Mouse (Mus musculus) inflammation-experienced regulatory T-cells, adult 6 months (primary cell): ENCODE results near the gene Rflnb. TPM values are rescaled to one million over a fixed set of nuclear protein-coding genes. Genes with fewer than 3 reads are reported as not detected.
"Not testable (repeated sequence)": the region's sequence is repeated elsewhere in the genome, so short reads cannot be mapped to it uniquely, and the experiment has no call there.

Experiments
- ATAC-seq: one replicate; pipeline ENCODE4 v1.8.0; 2017
- polyA plus RNA-seq, 3 experiments: library from polyadenylated mRNA; unstranded; fragments of 100-300 nt; shearing (Covaris generic); gene quantifications; one replicate each; pipeline ENCODE4 v1.2.1; 2017

Gene Rflnb
- polyA plus RNA-seq, 3 experiments from 2014 or later, result 7.9 to 25.3 (median 24.8) TPM

DNA sequence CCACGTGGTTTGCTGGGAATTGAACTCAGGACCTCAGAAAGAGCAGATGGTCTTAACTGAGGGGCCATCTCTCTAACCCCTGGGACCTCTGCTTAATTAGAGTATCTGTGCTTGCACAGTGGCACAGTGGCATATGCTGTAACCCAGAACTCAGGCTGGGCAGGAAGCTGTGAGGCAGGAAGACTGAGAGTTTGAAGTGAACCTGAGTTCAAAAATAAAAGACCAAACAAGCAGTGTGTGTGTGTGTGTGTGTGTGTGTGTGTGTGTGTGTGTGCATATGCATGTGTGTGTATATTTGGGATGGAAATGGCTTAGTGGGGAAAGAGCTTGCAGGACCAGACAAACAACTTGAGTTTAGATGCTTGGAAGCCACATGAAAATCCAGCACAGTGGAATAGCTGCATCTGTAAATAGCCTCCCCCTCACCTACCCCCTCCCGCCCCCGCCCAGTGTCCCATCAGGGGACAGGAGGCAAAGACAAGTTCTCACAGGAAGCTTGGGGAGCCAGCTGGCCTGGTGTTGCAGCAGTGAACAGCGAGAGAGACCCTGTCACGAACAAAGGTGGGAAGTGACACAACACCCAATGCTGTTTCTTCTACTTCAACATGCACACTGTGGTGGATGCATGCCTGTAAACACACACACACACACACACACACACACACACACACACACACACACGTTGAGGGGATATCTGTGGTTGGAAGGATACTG, 10.2 kb upstream of the Rflnb start:
- no peak for ATAC-seq

DNA sequence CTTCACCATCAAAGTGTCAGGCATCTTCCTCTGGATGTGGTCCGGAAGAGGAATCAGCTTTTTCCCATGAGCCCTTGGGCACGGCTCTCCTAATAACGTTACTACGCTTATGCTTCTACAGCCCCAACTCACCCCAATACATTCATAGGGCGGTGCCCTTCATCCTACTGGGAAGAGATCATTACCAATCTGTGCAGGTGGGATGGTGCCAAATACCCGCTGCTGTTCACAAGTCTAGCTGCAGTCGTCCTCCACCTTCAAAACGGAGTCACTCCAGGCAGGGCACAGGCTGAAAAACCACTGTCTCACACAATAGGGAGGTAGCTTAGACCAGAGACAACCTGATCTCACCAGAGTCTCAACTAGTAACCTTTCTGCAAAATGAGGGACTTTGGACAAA, 7.6 kb upstream of the Rflnb start:
- no peak for ATAC-seq

DNA sequence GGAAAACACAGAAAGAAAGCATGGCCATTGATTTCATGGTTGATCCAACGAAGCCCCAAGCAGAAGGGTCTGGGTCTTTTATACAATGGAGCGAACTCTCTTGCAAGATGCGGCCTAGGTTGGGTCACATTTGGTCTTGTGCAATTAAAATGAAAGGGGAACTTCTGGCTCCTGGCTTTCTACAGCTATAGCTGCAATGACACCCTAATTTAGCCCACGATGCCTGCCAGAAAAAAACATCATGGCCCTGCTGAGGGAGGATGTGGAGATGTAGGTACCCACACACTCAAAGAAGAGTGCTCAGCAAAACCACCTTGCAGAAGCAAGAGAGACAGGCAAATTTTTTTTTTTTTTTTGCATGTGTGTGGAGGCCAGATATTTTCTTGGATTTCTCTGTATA, 6.3 kb upstream of the Rflnb start:
- no peak for ATAC-seq

DNA sequence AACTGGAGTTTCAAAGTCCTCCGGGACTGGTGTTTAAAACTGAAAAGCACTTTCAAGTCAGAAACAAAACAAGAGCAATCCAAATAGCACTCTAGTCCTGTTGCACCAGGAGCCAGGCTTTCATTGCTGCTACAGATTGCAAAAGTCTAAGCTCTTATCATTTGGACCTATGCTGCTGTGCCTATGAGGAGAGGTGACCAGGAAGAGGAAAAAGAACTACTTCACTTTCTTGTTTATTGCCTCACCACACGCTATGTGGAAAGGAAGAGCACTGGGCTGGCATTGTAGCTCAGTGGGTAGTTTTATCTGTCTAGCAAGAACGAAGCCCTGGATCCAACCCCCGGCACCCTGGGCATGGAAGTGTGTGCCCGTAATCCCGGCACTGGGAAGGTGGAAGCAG, 5.8 kb upstream of the Rflnb start:
- ATAC-seq, result no peak

DNA sequence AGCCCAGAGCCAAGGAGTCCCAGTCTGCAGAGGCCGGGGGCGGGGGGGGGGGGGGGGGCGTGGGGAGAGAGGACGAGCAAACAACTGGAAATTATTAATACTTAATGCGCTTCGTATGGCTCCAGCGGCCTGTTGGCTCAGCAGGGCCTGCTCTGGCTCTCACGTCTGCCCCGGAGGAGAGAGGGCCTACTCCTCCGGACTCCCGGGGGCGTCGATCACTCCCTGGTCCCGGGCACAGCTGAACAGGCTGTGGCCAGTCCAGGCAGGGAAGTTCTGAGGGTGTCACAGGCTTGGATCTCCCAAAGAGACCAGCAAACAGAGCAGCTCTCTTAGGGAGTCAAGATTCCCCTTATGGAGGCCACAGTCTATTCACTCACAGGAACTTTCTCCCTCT, 487 bp upstream of the Rflnb start:
- no peak for ATAC-seq

DNA sequence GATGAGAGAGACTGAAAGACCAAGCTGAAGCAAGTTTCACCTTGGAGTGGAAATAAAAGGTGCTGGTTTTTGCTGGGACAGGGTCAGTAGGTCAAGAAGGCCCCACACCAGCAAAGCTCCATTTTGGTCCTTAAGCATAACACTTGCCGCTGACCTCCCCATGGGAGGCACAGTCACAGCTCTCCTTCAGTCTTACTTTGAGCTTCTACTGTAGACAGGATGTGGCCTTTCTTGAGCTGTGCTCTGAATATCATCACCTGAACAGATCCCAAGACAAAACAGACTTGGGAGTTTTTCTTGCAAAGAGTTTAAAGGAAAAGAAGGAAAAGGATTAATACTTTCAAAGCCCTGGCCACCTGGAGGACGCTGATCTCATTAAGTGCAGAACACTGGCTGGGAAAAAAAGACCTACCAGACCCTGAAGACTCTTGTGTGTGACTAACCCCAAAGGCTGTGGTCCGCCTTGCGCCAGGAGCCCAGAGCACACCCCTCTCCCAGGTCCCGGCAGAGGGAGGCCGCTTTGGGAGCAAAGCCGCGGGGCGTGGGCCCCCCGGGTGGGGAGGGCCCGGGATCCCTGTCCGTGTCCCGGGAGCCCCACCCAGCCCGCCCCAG, 949 bp downstream of the Rflnb start:
- ATAC-seq, result peak; percentile 69

DNA sequence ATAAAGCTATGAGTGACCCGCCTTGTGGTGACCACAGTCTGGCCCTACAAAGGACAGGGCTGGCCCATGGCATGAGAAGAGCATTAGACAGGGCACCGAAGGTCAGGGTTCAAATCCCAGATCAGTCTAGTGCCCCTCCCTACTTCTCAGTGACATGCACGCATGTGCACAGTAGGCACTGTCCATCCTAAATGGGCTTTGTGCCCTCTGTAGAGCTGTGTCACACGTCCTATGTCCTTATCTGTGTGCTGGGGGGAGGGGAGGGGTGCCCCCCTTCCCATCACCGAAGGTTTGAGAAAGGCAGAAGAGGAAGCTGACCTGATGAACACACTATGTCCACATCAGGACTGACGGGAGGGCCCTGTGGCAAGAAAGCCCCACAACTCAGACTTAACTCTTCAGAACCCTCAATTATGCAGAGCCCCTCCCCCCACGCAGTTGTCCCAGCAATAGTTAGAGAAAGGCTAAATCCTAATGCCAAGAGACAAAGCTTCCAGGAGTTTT, 2.5 kb downstream of the Rflnb start:
- no peak for ATAC-seq

DNA sequence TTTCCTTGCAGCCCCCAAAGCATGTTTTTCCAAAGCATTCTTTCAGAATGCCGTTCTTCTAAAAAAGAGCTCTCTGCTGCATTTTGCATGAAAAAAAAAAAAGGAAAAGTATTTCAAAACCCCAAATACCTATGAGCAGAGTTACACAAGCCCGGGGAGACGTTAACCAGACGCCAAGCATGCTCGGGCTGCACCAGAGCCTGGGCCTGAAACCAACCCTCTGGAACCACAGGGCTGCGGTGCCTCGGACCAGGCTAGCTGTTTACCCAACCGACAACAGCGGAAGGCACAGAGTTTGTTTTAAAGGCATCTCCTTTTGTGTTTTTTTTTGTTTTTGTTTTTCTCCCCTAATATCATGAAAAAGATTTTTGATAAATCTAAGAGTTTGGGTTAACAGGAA, 6.7 kb downstream of the Rflnb start:
- ATAC-seq, result no peak

DNA sequence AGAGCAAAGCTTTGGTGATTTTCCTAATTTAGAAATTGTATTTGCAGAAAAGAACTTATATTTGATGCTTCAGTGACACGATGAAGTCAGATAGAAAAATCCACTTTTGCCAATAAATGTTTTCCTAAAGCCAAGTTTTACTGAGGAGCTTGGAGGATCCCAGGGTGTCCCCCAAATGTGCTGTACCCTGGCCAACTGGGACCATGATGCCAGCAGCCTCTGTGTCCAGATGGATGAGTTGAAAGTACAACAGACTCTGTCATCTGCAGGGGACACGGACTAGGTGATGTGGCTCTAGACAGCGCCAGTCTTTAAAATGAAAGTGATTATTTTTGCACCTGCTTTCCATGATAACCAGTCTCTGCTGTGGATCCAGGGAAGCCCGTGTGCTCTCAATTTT, 7.7 kb downstream of the Rflnb start:
- no peak for ATAC-seq

DNA sequence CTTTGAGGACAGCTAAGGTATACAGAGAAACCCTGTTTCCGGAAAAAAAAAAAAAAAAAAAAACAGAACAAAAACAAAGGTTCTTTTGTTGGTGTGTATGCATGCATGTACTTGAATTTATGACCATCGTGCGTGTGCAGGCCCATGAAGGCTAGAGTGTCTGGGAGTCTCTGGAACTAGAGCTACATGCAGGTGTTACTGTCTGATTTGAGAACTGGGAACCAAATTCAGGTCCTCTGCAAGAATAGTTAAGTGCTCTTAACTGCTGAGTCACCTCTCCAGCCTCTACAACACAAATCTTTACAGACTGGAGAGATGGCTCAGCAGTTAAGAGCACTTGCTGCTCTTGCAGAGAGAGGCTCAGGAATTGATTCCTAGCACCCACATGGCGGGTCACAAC, 11.8 kb downstream of the Rflnb start:
- ATAC-seq, result no peak

DNA sequence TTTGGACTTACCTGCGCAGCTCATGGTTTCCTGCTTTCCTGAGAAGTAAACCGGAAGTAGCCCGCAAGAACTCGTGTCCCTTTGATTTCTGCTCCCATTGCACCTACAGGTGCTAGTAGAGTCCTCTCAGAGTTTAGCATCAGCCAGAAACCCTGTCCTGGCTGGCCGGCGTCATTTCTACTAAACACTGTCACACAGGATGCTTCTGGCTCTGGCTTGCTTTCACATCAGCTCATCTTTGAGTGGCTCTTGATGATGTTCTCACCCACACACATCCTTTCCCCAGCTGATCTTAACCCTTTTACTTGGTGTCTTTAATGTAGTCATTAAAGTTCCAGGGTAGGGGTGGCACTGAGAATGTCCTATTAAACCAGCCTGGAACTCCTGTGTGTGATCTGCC, 12.3 kb downstream of the Rflnb start:
- ATAC-seq, result peak; percentile 90

DNA sequence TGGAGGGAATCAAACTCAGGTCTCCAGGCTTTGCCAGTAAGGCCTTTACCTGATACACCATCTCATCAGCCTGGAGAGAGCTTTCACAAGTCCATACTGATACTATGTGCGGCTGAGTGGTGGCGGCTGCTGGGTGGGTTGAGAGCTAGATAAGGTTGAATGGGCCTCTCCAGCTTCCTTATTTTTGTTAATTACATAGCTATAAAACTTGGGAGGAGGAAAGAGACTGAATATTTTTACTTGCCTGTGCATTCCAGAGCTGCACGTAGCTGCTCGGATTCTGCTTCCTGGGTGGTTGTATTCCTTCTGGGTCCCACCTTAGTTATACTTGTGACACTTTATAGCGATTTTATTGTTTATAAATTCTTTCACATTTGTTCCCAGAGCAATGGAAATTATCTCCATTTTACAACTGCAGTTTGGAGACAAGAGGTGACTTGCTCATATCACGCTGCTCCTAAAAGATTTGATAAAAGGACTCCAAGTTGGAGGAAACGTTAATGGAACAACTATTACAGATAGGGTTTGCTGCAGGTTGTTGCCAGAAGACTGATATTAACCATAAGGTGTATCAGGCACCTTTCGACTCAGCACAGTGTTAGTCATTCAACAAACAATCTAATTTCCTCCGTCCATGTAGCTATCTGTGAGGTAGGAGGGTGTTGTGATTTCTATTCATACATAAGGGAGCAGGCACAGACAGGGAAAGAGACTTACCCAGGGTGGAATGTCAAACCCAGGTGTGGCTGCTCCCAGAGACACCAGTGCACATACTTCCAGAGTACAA, 16.6 kb downstream of the Rflnb start:
- no peak for ATAC-seq

DNA sequence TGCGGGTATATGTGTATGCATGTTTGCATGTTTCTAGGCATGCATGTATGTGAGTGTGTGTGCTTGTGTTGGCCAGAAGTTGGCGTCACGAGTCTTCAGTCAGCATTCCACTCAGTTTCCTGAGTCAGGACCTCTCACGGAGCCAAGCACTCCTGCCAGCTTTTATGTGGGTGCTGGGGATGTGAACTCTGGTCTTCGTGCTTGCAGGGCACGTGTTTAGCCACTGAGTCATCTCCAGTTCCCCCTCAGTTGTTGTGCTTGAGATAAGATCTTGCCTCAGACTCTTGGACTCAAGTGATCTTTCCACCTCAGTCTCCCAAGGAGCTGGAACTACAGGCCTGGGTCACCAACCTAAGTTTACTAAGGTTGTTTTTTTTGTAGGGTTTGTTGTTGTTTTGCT, 18.5 kb downstream of the Rflnb start:
- ATAC-seq, result no peak

DNA sequence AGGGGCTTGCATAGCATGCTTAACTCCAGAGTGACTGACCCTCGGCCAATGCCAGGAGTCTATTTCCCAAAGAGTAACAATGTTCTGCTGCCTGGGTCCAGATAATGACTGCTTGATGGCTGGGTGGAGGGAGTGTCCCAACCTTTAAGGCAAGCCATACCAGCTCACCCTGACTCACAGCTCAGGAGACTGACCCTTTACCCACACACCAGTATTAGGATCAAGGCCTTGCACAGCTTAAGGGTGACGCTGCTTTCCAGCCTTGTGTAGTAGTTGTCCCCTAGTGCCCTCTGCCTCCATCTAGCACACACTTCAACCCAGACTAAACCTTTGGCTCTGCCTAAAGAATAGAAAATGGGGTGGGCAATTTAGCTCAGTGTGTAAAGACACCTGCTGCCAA, 19.4 kb downstream of the Rflnb start:
- no peak for ATAC-seq

DNA sequence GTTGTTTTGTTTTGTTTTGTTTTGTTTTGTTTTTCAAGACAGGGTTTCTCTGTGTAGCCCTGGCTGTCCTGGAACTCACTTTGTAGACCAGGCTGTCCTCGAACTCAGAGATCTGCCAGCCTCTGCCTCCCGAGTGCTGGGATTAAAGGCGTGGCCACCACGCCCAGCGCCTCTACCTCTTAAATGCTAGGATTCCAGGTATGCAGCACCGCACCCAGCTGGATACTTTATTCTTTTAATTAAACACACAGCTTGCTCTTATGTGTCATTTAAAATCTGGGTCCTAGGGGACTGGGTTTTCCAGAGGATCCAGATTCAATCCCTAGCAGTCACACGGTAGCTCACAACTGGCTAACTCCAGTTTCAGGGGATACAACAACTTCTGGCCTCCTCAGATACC, 23.3 kb downstream of the Rflnb start:
- ATAC-seq, result not testable (repeated sequence)

DNA sequence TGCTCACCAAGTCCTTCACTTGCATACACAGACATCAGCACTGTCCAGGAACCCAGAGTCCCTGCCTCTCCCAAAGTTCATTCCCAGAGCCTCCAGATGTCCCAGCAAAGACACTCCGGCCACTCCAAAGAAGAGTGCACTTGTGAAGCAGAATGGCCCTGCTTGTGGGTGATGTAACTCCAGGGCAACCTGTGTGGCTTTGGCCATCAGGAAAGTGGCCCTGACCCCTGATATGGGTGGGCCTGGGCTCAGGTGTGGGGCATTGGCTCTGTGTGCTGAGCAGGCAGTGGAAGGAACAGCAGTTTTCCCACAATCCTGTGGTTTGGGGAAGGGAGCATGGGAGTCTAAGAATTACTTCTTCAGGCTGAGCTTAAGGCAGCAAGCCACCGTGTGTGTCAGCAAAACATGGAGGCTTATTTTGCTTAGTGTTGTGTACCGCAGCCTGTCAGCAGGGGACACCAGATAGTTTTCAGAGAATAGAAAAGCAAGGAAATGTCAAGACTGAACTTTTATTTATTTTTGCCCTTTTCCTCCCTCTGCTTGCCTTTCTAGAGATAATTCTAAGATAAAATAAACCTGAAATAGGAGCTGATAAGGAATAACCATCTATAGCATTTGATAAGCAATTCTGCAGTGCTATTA, 26.2 kb downstream of the Rflnb start:
- no peak for ATAC-seq

DNA sequence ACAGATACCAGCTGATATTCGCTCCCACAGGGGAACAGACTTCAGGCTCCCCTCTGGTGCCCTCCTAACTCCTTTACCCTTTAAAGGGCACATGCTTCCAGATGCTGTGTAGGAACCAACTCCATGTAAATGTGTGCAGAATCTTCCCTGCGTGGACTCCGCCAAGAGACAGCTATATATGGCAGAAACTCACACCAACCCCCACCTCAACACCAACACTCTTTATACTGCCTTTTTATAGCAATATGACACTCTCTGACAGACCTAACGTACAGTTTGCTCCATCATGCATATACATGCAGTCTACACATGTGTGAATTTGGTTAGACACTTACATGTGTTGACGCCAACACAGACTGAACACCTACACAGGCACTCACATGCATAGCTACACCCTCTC, 26.9 kb downstream of the Rflnb start:
- no peak for ATAC-seq

DNA sequence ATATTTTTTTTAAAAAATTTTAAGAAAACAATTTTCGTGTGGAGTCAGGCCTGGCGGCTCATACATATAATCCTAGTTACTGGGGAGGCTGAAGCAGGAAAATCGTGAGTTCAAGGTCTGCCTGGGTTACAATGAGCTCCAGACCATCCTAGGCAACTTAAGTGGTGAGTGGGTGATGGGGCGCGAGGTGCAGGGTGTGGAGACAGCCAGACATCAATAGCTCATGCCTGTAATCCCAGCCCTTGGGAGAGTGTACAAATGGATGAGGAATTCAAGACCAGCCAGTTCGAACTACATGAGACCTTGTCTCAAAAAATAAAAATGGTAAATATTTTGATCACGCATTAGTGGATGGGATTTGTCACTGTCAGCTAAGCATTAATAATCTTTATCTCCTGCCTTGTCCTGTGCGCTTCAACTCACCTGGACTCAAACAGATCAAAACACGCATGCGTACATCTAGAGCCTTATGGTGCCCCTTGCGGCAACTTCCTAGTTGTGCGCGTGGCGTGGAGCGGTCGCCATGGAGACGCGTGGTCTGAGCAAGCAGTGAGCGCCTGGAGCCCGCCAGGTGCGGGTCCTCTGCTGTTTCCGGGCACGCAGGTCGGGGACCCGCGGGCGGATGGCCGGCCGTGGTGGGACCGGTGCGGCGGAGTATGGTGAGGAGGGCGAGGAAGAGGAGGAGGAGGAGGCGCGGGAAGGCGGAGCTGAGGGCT, 28.0 kb downstream of the Rflnb start, which contains the start of gene 1700016K19Rik:
Gene 1700016K19Rik (plus strand): TSS at position 473 of the 716 bp plus-strand sequence.
- peak; percentile 98 for ATAC-seq

DNA sequence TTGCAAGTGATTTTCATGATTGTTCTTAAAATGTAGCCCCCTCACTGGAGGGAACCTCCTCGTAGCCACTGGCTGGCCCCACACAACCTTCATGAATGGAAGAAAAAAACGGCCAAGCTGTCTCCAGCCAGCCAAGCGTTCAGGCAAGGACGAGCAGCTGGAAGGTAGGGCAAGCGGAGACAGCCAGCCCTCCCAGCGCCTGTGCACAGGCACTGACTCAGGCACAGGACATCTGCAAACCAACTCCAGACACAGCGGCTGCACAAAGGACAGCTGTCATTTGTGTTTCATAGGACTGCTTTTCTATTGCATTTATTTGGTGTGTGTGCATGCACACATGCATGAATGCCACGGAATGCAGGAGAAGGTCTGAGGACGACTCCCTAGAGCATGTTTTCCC, 33.2 kb downstream of the Rflnb start:
- ATAC-seq, result no peak

DNA sequence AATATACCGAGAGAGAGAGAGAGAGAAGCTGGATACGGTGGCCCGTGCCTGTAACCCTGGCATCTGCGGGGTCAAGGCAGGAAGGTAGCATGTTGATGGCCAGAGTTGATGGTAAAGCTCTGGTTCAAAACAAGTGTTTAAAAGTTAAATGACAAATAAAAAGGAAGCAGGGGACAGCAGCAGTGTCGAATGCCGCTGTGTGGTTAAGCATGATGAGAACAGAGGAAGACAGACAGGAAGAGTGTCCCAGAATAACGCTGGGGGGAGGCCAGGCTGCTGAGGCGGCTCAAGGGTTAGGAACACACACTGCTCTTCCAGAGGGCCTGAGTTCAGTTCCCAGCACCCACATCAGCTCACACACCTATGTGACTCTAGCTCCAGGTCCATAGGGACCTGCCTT, 35.1 kb downstream of the Rflnb start:
- no peak for ATAC-seq

DNA sequence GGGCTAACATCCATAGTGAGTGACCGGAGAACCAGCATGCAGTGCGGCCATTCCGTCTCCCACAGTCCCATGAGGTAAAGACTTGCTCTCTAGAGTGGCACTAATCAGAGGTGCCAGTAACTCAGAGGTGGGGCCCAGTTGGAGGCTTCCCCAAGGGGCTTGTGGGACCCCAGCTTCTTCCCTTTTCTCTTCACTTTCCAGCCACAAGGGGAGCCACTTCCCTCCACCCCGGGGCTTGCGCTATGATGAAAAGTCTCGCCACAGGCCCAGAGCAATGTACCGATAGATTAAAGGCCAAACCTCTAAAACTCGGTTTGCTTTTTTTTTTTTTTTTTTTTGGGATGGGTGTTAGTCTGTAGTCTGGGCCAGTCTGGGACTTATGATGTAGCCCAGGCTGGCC, 35.7 kb downstream of the Rflnb start:
- no peak for ATAC-seq
